ENCODE assay signal across 8 mouse cellular contexts in genomic region chr5:74194841-74195613, GRCm38 (mm10). TPM values are rescaled to one million over a fixed set of nuclear protein-coding genes. Genes with fewer than 3 reads are reported as not detected.
A peak's percentile ranks its signal among the peaks of the same experiment; 100 is the strongest.
DNase-seq lines count a peak whose midpoint lies in the region; ATAC-seq and TF ChIP-seq lines count a peak whose summit lies in the region.

Gene Rasl11b, plus strand, starts transcription at chr5:74195286.

- H3K27ac ChIP-seq in MEL (ENCODE audit: control insufficient read depth, low read depth, low read length) = no peak within 1 kb of the TSS
- peak within 1 kb of the TSS; percentile 35; the same call in 1 of the 2 replicates for H3K27ac ChIP-seq in forebrain, embryonic 16.5 days (ENCODE audit: low read length)
- peak within 1 kb of the TSS; percentile 95 for H3K27ac ChIP-seq in olfactory bulb, adult 2 months (ENCODE audit: insufficient read depth, low read depth, low read length)
- peak within 1 kb of the TSS; percentile 17 for H3K27ac ChIP-seq in thymus, adult 2 months (ENCODE audit: control insufficient read depth, insufficient read depth, low read length)

- no peak for TF ChIP-seq EP300 in MEL (IDR thresholded peaks at IDR 0.05; ENCODE audit: low read depth in 1 of 2, low read length in 2 of 2)

- no peaks in the 10 kb centered on the region for H3K9me3 ChIP-seq in MEL (replicated peaks; ENCODE audit: insufficient read depth, low read length)
- no peaks in the 10 kb centered on the region for H3K9me3 ChIP-seq in forebrain, embryonic 16.5 days (ENCODE audit: control insufficient read depth, low read length)

- TF ChIP-seq RAD21 in MEL (IDR thresholded peaks at IDR 0.05; ENCODE audit: low read depth, low read length) = no peak

- H3K36me3 ChIP-seq in MEL (ENCODE audit: control insufficient read depth in 1 of 2, insufficient read depth in 2 of 2, low read length in 2 of 2) = peaks cover 0 to 12% of the 10 kb centered on the region in 2 experiments; a peak in 2 of 4 replicates
- H3K36me3 ChIP-seq in forebrain, embryonic 16.5 days (ENCODE audit: control insufficient read depth, insufficient read depth) = no peaks in the 10 kb centered on the region
- H3K36me3 ChIP-seq in thymus, adult 2 months (ENCODE audit: control insufficient read depth, insufficient read depth, low read length) = peaks cover 13% of the 10 kb centered on the region

- TF ChIP-seq CTCF in MEL (IDR thresholded peaks at IDR 0.05 in 2 of 3, conservative IDR thresholded peaks at IDR 0.05 in 1 of 3; ENCODE audit: control insufficient read depth in 1 of 3, insufficient read depth in 1 of 3, low read depth in 2 of 3, low read length in 3 of 3, poor library complexity in 1 of 3, severe bottlenecking in 1 of 3) = peak in 2 of 3 experiments; percentile 2 to 22; a peak in 2 of 6 replicates
- peak; percentile 12; the same call in 1 of the 2 replicates for TF ChIP-seq CTCF in olfactory bulb, adult 2 months (IDR thresholded peaks at IDR 0.05; ENCODE audit: insufficient read depth, low read depth, low read length)
- TF ChIP-seq CTCF in thymus, adult 2 months (IDR thresholded peaks at IDR 0.05; ENCODE audit: borderline replicate concordance, control insufficient read depth, extremely low read depth, insufficient read depth, low read length, poor library complexity) = 0 out of 2 replicates have a peak, but pooled peaks have one; percentile 40

- TF ChIP-seq POLR2A in MEL (IDR thresholded peaks at IDR 0.05; ENCODE audit: control insufficient read depth in 1 of 2, insufficient read depth in 1 of 2, low read depth in 1 of 2, low read length in 2 of 2, poor library complexity in 1 of 2) = peak in 1 of 2 experiments; percentile 57; a peak in 1 of 4 replicates
- TF ChIP-seq POLR2A in olfactory bulb, adult 2 months (IDR thresholded peaks at IDR 0.05; ENCODE audit: insufficient read depth, low read depth, low read length) = peak; percentile 100
- peak; percentile 96 for TF ChIP-seq POLR2A in thymus, adult 2 months (IDR thresholded peaks at IDR 0.05; ENCODE audit: control insufficient read depth, extremely low read depth, insufficient read depth, low read length, poor library complexity)

- H3K4me2 ChIP-seq in forebrain, embryonic 16.5 days (ENCODE audit: low read length) = peak within 1 kb of the TSS; percentile 97

- peaks cover 2 to 23% of the 10 kb centered on the region in 2 experiments for H3K4me1 ChIP-seq in MEL (ENCODE audit: control insufficient read depth in 1 of 2, insufficient read depth in 2 of 2, low read length in 2 of 2)
- H3K4me1 ChIP-seq in forebrain, embryonic 16.5 days (replicated peaks; ENCODE audit: control insufficient read depth, insufficient read depth, low read length) = peaks cover 43% of the 10 kb centered on the region
- H3K4me1 ChIP-seq in olfactory bulb, adult 2 months (ENCODE audit: control insufficient read depth, insufficient read depth, low read length) = peaks cover 32% of the 10 kb centered on the region
- H3K4me1 ChIP-seq in thymus, adult 2 months (replicated peaks; ENCODE audit: control insufficient read depth, insufficient read depth, low read length) = peaks cover 40% of the 10 kb centered on the region

- DNase-seq in MEL (ENCODE audit: low read depth, low spot score) = peak; percentile 90
- peak; percentile 92 for DNase-seq in cerebellum, adult 11-12 months
- DNase-seq in heart, postnatal 25 days (ENCODE audit: low spot score) = peak; percentile 93
- peak; percentile 91 to 95 for DNase-seq in layer of hippocampus, adult 18-20 months (ENCODE audit: low spot score in 2 of 2)
- DNase-seq in lung, adult 18-20 months = peak; percentile 90 to 92
- DNase-seq in thymus, adult 2 months = peak; percentile 97

- no peaks in the 10 kb centered on the region for H3K79me2 ChIP-seq in MEL (ENCODE audit: control insufficient read depth, insufficient read depth, low read length, poor library complexity)

- peak within 1 kb of the TSS; percentile 78 to 86 for H3K4me3 ChIP-seq in MEL (ENCODE audit: control insufficient read depth in 1 of 2, insufficient read depth in 1 of 2, low read depth in 2 of 2, low read length in 2 of 2)
- H3K4me3 ChIP-seq in forebrain, embryonic 16.5 days (replicated peaks; ENCODE audit: low read length) = peak within 1 kb of the TSS; percentile 86
- peak within 1 kb of the TSS; percentile 66 for H3K4me3 ChIP-seq in olfactory bulb, adult 2 months (ENCODE audit: insufficient read depth, low read depth, low read length)
- peak within 1 kb of the TSS; percentile 80 for H3K4me3 ChIP-seq in thymus, adult 2 months (ENCODE audit: control insufficient read depth, insufficient read depth, low read length)

- peak; percentile 98 for ATAC-seq in forebrain, embryonic 16.5 days

- H3K27me3 ChIP-seq in MEL (ENCODE audit: control insufficient read depth in 1 of 2, insufficient read depth in 2 of 2, low read length in 2 of 2) = no peaks in the 10 kb centered on the region
- peaks cover 4% of the 10 kb centered on the region; the same call in 1 of the 2 replicates for H3K27me3 ChIP-seq in forebrain, embryonic 16.5 days (replicated peaks; ENCODE audit: control insufficient read depth, insufficient read depth, low read length)
- no peaks in the 10 kb centered on the region for H3K27me3 ChIP-seq in thymus, adult 2 months (ENCODE audit: control insufficient read depth, insufficient read depth, low read length)

- intact Hi-C loops in heart, postnatal 25 days (cut with DNase I) = loop anchor here (1.0 to 10.0 kb wide), 6 partner anchors 22 to 190 kb away; no protein-coding TSS in a partner anchor

- WGBS in forebrain, embryonic 16.5 days = under 1% methylated on average over 68 of the region's 82 CpGs
- under 1% methylated on average over 82 of the region's 82 CpGs for WGBS in olfactory bulb, adult 2 months
- 1% methylated on average over 82 of the region's 82 CpGs for WGBS in thymus, adult 2 months

- peak within 1 kb of the TSS; percentile 71 for H3K9ac ChIP-seq in MEL (ENCODE audit: control insufficient read depth, low read depth, low read length, poor library complexity, severe bottlenecking)
- peak within 1 kb of the TSS; percentile 80 for H3K9ac ChIP-seq in forebrain, embryonic 16.5 days (replicated peaks; ENCODE audit: low read depth, low read length)

TF ChIP-seq in MEL, 35 proteins besides CTCF, POLR2A, EP300 and RAD21:
- TF ChIP-seq JUND (IDR thresholded peaks at IDR 0.05; ENCODE audit: low read depth, low read length) = no peak
- TF ChIP-seq NELFE (IDR thresholded peaks at IDR 0.05; ENCODE audit: low read depth, low read length) = peak; percentile 38; the same call in 1 of the 2 replicates
- no peak for TF ChIP-seq POLR2AphosphoS5 (IDR thresholded peaks at IDR 0.05; ENCODE audit: borderline replicate concordance, low read depth, low read length)
- TF ChIP-seq TCF12 (IDR thresholded peaks at IDR 0.05; ENCODE audit: low read depth, low read length) = peak; percentile 34; the same call in 1 of the 2 replicates
TF ChIP-seq in MEL: peak in this region for 2.

RNA-seq across cellular contexts. Expression of gene Rasl11b, which starts in this region (rescaled TPM):
- 0.15 and 0.20 TPM in 2 replicates for total RNA-seq in MEL (2012; rRNA removed)
- polyA plus RNA-seq in MEL (2012; ENCODE audit: insufficient read depth in 1 of 2, insufficient read length in 2 of 2, low read depth in 1 of 2, low replicate concordance in 2 of 2, missing spikeins in 1 of 2) = under 1 TPM in 1 of 2 experiments, not detected in 1; 0.54 TPM
- polyA plus RNA-seq in forebrain, embryonic 16.5 days (2015; fragmentation: Nextera tagmentation; extraction: Ambion mirVana) = 31.2 and 41.5 TPM in 2 replicates
- total RNA-seq in heart, postnatal 25 days (2021) = 10 to 100 TPM; 35.8 to 50.2 TPM
- total RNA-seq in layer of hippocampus, adult 18-20 months (2021) = 10 to 100 TPM; 67.4 to 83.8 TPM
- polyA plus RNA-seq in olfactory bulb, adult 2 months (2012; ENCODE audit: insufficient read depth, insufficient read length, low replicate concordance, missing spikeins) = not detected in 2 replicates
- polyA plus RNA-seq in thymus, adult 2 months (2012; rRNA removed) = 30.9 and 33.9 TPM in 2 replicates

Comparison
In these comparisons a context has a peak if more than half of its experiments do, and no peak if none do; other contexts are left out.
1. RNA of gene Rasl11b (total RNA-seq): 67.4 to 83.8 TPM in layer of hippocampus, adult 18-20 months and 35.8 to 50.2 TPM in heart, postnatal 25 days; 0.15 to 0.20 TPM in MEL; every median in the first group is over 10 times any median in the second.
2. Peak in DNase-seq, H3K4me3 ChIP-seq and H3K9ac ChIP-seq in MEL; RNA of the gene not detected or under 1 TPM.
3. Peak in every context shown above with its lines, with median percentiles within 50 percentile points of each other: DNase-seq, H3K4me3 ChIP-seq and CTCF ChIP-seq.